Mouse (Mus musculus) thymus, postnatal 0 days (tissue): ENCODE results near the gene Cul5. TPM values are rescaled to one million over a fixed set of nuclear protein-coding genes. Genes with fewer than 3 reads are reported as not detected.
A peak's percentile ranks its signal among the peaks of the same experiment; 100 is the strongest.

Source experiments
- DNase-seq: peaks from one replicate; pipeline ENCODE4 v3.0.0-alpha.2; 2015; ENCODE audit warnings: low spot score
- polyA plus RNA-seq: library from polyadenylated mRNA; unstranded; fragments of >200 nt; fragmentation: Nextera tagmentation; extraction: Ambion mirVana; gene quantifications from 2 replicates; pipeline ENCODE4 v1.2.1, GENCODE M21; 2015

Cul5 gene
- polyA plus RNA-seq: 30.3 and 34.5 TPM in 2 replicates

- peak; percentile 62 for DNase-seq
These were observed at the start of gene Cul5 for GRCm38 (mm10) chr9:53669680-53670219. Gene Cul5 (minus strand): TSS chr9:53670014.

GRCm38 (mm10) chr9:53705992-53706696 is 36.3 kb upstream of the Cul5 start, which contains the start of gene Rab39:
Gene Rab39 (minus strand): TSS chr9:53706232.
- DNase-seq: peak; percentile 81

GRCm38 (mm10) chr9:53705491-53705991 is 35.7 kb upstream of the Cul5 start:
- DNase-seq: no peak

DNA sequence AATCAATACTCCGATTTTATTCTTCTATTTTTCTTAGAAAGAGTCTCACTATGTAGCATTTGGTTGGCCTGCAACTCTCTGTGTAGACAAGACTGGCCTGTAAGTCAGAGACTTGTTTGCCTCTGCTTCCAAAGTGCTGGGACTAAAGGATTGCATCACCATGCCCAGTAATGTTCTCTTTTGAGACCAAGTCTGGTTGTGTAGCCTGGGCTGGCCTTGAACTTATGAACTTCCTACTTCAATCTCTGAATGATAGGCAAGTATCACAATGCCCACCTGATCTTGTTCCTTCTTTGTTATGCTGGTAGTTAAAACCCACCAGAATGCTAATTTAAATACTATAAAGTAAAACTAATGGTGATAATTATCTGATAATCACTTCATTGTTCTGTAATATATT is 33.2 kb upstream of the Cul5 start:
- DNase-seq: no peak

GRCm38 (mm10) chr9:53700496-53700895 is 30.7 kb upstream of the Cul5 start:
- DNase-seq: no peak

DNA sequence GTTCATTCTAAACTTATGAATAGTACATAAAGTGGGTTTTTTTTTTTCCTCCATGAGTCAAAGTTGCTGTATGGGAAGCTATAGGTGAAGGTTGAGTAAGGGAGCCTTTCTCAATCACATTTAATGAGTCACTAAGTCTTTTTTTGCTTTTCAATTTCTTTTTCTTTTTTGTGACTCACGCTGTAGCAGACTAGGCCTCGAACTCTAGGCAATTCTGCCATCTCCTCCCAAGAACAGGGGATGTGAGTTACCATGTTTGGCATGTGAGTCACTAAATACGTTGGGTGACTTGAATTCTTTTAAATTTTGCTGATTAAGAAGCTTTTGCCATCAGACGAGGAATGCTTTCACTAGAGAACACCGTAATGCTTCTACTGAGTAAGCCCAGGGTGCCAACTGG is 26.0 kb upstream of the Cul5 start:
- no peak for DNase-seq

- no peak for DNase-seq
These were observed 23.9 kb upstream of the Cul5 start for GRCm38 (mm10) chr9:53693718-53694117.

GRCm38 (mm10) chr9:53691745-53692670 is 22.2 kb upstream of the Cul5 start:
- no peak for DNase-seq

DNA sequence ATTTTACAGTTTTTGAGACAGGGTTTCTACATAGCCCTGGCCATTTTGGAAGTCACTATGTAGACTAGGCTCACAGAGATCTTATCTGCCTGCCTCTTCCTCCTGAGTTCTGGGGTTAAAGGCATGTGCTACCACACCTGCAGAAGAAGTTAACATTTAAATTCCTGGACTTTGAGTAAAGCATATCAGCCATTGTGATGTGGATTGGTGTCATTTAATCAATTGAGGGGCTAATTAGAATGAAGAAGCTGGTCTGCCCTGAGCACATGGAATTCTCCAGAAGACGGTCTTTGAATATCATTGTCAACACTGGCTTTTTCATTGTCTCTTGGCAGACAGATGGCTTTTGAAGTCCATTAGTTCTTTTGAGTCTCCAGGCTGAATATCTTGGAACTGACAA is 11.0 kb upstream of the Cul5 start:
- no peak for DNase-seq

DNA sequence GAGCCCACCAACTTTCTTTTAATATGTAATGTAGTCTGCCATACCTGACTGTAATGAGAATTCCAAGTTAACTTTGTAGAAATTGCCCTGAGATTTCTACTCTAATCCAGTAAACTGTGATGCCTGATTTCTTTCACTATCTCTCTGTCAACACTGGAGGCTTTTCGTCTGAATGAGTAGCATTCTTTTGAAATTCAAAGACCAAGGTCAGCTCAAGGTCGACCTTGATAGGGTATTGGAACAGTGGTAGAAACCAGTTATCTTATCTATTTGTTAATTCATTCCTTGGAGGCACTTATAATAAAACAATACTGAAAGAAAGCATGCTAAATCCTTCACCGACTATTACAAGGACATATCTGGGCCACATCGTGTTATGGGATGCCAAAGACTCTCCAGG is 7.1 kb upstream of the Cul5 start:
- no peak for DNase-seq

DNA sequence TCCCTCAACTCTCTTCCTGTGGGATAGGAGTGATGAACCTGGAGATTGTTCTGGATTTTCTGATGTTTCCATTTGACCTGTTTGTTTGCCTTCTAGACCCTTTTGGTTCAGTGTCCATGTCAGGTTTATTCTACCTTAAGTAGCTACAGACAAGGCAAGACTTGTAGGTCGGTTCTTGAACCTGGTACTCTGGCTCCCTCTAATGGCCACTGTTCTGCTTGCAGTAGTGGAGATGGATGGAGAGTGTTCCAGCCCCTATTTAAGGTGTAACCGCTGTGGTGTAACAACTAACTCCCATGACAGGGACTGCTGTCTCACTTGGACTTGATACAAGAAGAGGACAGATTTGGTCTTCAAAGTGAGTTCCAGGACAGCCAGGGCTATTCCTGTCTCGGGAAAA is 3.8 kb upstream of the Cul5 start:
- peak; percentile 82 for DNase-seq

GRCm38 (mm10) chr9:53667020-53667669 is 2.7 kb downstream of the Cul5 start:
- DNase-seq: peak; percentile 94

- no peak for DNase-seq
These were observed 3.2 kb downstream of the Cul5 start for GRCm38 (mm10) chr9:53666665-53667019.

DNA sequence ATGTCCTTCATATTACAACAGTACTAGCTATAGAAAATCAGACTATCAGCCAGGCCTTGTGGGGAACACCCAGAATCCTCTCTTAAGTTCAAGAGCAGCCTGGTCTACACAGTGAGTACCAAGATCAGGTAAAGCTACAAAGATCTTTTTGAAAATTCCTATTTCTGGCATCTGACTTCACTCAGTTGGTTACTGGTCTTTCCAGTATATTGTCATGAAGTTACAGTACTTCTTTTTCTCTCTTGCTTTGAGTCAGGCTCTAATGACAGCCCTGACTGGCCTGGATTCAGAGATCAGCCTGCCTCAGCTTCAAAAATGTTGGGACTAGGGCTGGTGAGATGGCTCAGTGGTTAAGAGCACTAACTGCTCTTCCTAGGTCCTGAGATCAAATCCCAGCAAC is 4.4 kb downstream of the Cul5 start:
- no peak for DNase-seq

DNA sequence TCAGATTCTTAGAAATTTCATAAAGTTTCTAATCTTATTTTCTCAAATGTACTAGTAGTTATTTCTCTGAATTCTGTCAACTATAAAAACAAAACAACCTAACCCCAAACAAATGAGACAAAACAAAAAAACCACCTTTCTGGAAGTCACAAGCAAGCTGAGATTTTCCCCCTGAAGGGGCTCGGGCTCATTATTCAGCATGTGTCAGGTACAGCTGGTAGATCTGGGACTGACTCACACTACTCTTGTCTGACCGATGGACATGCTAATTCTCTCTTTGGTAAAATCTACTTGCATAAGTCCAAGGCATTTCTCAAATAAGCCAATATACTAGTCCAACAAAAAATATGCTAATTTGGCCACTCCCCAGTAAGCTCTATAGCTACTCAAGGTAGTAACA is 5.0 kb downstream of the Cul5 start:
- no peak for DNase-seq

DNA sequence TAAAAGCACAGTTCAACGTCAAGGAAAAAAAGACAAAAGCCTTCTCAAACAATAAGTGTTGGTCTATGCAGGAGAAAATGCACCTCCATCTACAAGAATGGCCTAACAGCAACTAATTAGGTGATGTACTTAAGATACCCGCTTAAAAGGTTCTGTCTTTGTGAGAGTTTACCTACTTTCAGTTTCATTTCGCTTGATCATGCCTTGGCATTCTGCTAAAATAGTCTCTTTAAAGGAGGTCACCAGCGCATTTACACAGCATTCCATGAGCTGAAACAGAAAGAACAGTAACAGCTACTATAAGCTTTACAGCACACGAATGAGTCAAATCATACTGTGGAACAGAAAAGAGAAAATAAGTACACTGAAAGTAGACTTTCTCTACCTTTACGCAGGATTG is 35.0 kb downstream of the Cul5 start:
- DNase-seq: no peak

- no peak for DNase-seq
These were observed 54.6 kb downstream of the Cul5 start for GRCm38 (mm10) chr9:53615246-53615645.

GRCm38 (mm10) chr9:53614286-53614685 is 55.5 kb downstream of the Cul5 start:
- DNase-seq: no peak

- DNase-seq: peak; percentile 90
These were observed 59.6 kb downstream of the Cul5 start, which contains the start of gene Acat1 for GRCm38 (mm10) chr9:53609968-53610781. Gene Acat1 (minus strand): TSS chr9:53610382.

- DNase-seq: no peak
These were observed 60.4 kb downstream of the Cul5 start for GRCm38 (mm10) chr9:53609306-53609967.
